Mouse (Mus musculus) neural tube, embryonic 12.5 days (tissue): ENCODE data around the gene Slc6a21. TPM values are rescaled to one million over a fixed set of nuclear protein-coding genes. Genes with fewer than 3 reads are reported as not detected.
A peak's percentile ranks its signal among the peaks of the same experiment; 100 is the strongest.

ENCODE experiments used
- ATAC-seq: fragments of 200-750 bp; cut with Nextera tagmentation; 2 replicates; pipeline ENCODE4 v1.8.0; 2017; ENCODE audit warnings: low read depth, mild to moderate bottlenecking, moderate TSS enrichment, moderate library complexity; ENCODE audit not compliant: low FRiP score
- H3K27ac ChIP-seq: fragments of 300-500 bp; sonication (generic); 2 replicates; pipeline ENCODE4 v1.5.1; 2016
- H3K27me3 ChIP-seq: fragments of 300-500 bp; sonication (generic); replicated peaks from 2 replicates; pipeline ENCODE4 v1.6.1; 2016; ENCODE audit warnings: mild to moderate bottlenecking
- H3K36me3 ChIP-seq: fragments of 300-500 bp; sonication (generic); 2 replicates; pipeline ENCODE4 v1.6.1; 2016; ENCODE audit warnings: mild to moderate bottlenecking
- H3K4me1 ChIP-seq: fragments of 300-500 bp; sonication (generic); 2 replicates; pipeline ENCODE4 v1.6.1; 2016
- H3K4me2 ChIP-seq: fragments of 300-500 bp; sonication (generic); replicated peaks from 2 replicates; pipeline ENCODE4 v1.6.1; 2016; ENCODE audit warnings: mild to moderate bottlenecking
- H3K4me3 ChIP-seq: fragments of 300-500 bp; sonication (generic); 2 replicates; pipeline ENCODE4 v1.5.1; 2016
- H3K9ac ChIP-seq: fragments of 300-500 bp; sonication (generic); 2 replicates; pipeline ENCODE4 v1.6.1; 2016; ENCODE audit warnings: mild to moderate bottlenecking
- H3K9me3 ChIP-seq: fragments of 300-500 bp; sonication (generic); 2 replicates; pipeline ENCODE4 v1.6.1; 2016; ENCODE audit warnings: mild to moderate bottlenecking
- WGBS: fragments of 180-500 bp; shearing (Covaris S2); methylation state at CpG from one replicate; pipeline ENCODE4 v1.1.7; 2016; 5-methylcytosine and 5-hydroxymethylcytosine counted together
- polyA plus RNA-seq: library from polyadenylated mRNA; unstranded; fragments of >200 nt; fragmentation: Nextera tagmentation; extraction: Ambion mirVana; gene quantifications from 2 replicates; pipeline ENCODE4 v1.2.1, GENCODE M21; 2016

Gene Slc6a21
- polyA plus RNA-seq, 1 experiment from 2014 or later = not detected

GRCm38 (mm10) chr7:45331502-45331901, 54.2 kb downstream of the Slc6a21 start:
- Histone ChIP-seq H3K4me2 (no peak overlapping the region), H3K27me3 (peaks cover 4% of the 10 kb centered on the region; the same call in 1 of the 2 replicates), H3K9me3 (no peaks in the 10 kb centered on the region), H3K36me3 (0 out of 2 replicates have a peak, but pooled peaks cover under 1% of the 10 kb centered on the region), H3K4me3 (no peak overlapping the region), H3K27ac (no peak overlapping the region), H3K9ac (no peak overlapping the region), H3K4me1 (peaks cover 24% of the 10 kb centered on the region)
- WGBS = 81% methylated on average over 6 of the region's 6 CpGs
- ATAC-seq = no peak

GRCm38 (mm10) chr7:45332685-45333425, 55.5 kb downstream of the Slc6a21 start:
- no peak overlapping the region for H3K27ac ChIP-seq
- peaks cover 5% of the 10 kb centered on the region for H3K27me3 ChIP-seq
- ATAC-seq = peak; percentile 60
- no peaks in the 10 kb centered on the region for H3K36me3 ChIP-seq
- H3K4me2 ChIP-seq = peak overlapping the region; percentile 87
- WGBS = 2% methylated on average over 22 of the region's 22 CpGs
- H3K4me1 ChIP-seq = peaks cover 24% of the 10 kb centered on the region
- peak overlapping the region; percentile 54 for H3K4me3 ChIP-seq
- no peaks in the 10 kb centered on the region for H3K9me3 ChIP-seq
- peak overlapping the region; percentile 58; the same call in 1 of the 2 replicates for H3K9ac ChIP-seq

GRCm38 (mm10) chr7:45333431-45333982, 56.2 kb downstream of the Slc6a21 start, which contains the start of gene Trpm4:
Gene Trpm4 (minus strand): TSS chr7:45333780.
- no peaks in the 10 kb centered on the region for H3K36me3 ChIP-seq
- H3K27ac ChIP-seq = no peak within 1 kb of the TSS
- H3K4me1 ChIP-seq = peaks cover 30% of the 10 kb centered on the region
- H3K4me2 ChIP-seq = peak within 1 kb of the TSS; percentile 87
- peak; percentile 51 for ATAC-seq
- H3K9ac ChIP-seq = peak within 1 kb of the TSS; percentile 58
- H3K27me3 ChIP-seq = peaks cover 9% of the 10 kb centered on the region
- H3K9me3 ChIP-seq = no peaks in the 10 kb centered on the region
- peak within 1 kb of the TSS; percentile 54 for H3K4me3 ChIP-seq
- whole genome bisulfite sequencing = under 1% methylated on average over 38 of the region's 38 CpGs

GRCm38 (mm10) chr7:45334605-45335004, 57.3 kb downstream of the Slc6a21 start:
- Histone ChIP-seq H3K36me3 (no peaks in the 10 kb centered on the region), H3K4me2 (peak overlapping the region; percentile 87; the same call in 1 of the 2 replicates), H3K4me3 (no peak overlapping the region), H3K9ac (no peak overlapping the region), H3K27ac (no peak overlapping the region), H3K9me3 (no peaks in the 10 kb centered on the region), H3K4me1 (peaks cover 40% of the 10 kb centered on the region), H3K27me3 (peaks cover 9% of the 10 kb centered on the region)
- ATAC-seq = no peak
- 39% methylated on average over 3 of the region's 3 CpGs for WGBS

- Histone ChIP-seq H3K4me3 (peak within 1 kb of the TSS; percentile 54; the same call in 1 of the 2 replicates), H3K4me1 (peaks cover 45% of the 10 kb centered on the region), H3K9ac (no peak within 1 kb of the TSS), H3K27me3 (peaks cover 9% of the 10 kb centered on the region), H3K9me3 (no peaks in the 10 kb centered on the region), H3K36me3 (no peaks in the 10 kb centered on the region), H3K4me2 (peak within 1 kb of the TSS; percentile 87), H3K27ac (no peak within 1 kb of the TSS)
- no peak for ATAC-seq
- WGBS = 36% methylated on average over 5 of the region's 5 CpGs
These were observed 57.7 kb downstream of the Slc6a21 start, which contains the start of gene Hrc for GRCm38 (mm10) chr7:45335056-45335455. Gene Hrc (plus strand): TSS chr7:45335290.

- no peaks in the 10 kb centered on the region for H3K9me3 ChIP-seq
- H3K36me3 ChIP-seq = no peaks in the 10 kb centered on the region
- peaks cover 57% of the 10 kb centered on the region for H3K4me1 ChIP-seq
- WGBS = 90% methylated on average over 4 of the region's 4 CpGs
- no peak overlapping the region for H3K9ac ChIP-seq
- no peak overlapping the region for H3K4me2 ChIP-seq
- H3K27me3 ChIP-seq = peaks cover 12% of the 10 kb centered on the region
- H3K27ac ChIP-seq = no peak overlapping the region
- H3K4me3 ChIP-seq = no peak overlapping the region
- no peak for ATAC-seq
These were observed 59.0 kb downstream of the Slc6a21 start for GRCm38 (mm10) chr7:45336319-45336718.

GRCm38 (mm10) chr7:45337469-45337868, 60.2 kb downstream of the Slc6a21 start:
- no peaks in the 10 kb centered on the region for H3K9me3 ChIP-seq
- peaks cover 3% of the 10 kb centered on the region; the same call in 1 of the 2 replicates for H3K36me3 ChIP-seq
- peaks cover 9% of the 10 kb centered on the region for H3K27me3 ChIP-seq
- H3K4me2 ChIP-seq = no peak overlapping the region
- ATAC-seq = no peak
- no peak overlapping the region for H3K27ac ChIP-seq
- H3K4me1 ChIP-seq = peaks cover 58% of the 10 kb centered on the region
- H3K9ac ChIP-seq = no peak overlapping the region
- H3K4me3 ChIP-seq = no peak overlapping the region
- WGBS = 18% methylated on average over 4 of the region's 4 CpGs

- Histone ChIP-seq H3K4me3 (no peak overlapping the region), H3K27me3 (peaks cover 9% of the 10 kb centered on the region), H3K27ac (no peak overlapping the region), H3K9me3 (no peaks in the 10 kb centered on the region), H3K36me3 (peaks cover 3% of the 10 kb centered on the region; the same call in 1 of the 2 replicates), H3K9ac (no peak overlapping the region), H3K4me1 (peaks cover 50% of the 10 kb centered on the region), H3K4me2 (peak overlapping the region; percentile 93)
- no peak for ATAC-seq
- 3% methylated on average over 14 of the region's 14 CpGs for WGBS
These were observed 61.0 kb downstream of the Slc6a21 start for GRCm38 (mm10) chr7:45338161-45338911.

Other genes starting within 250 kb of the Slc6a21 start
- gene Prr12, start 224.6 kb upstream of the Slc6a21 start, polyA plus RNA-seq = 11.8 and 14.0 TPM in 2 replicates
- gene Nosip, start 215.1 kb upstream of the Slc6a21 start, polyA plus RNA-seq = 56.5 and 63.0 TPM in 2 replicates
- gene Prrg2, start 214.8 kb upstream of the Slc6a21 start, polyA plus RNA-seq = 15.2 and 17.9 TPM in 2 replicates
- 125 and 139 TPM in 2 replicates for gene Rcn3, start 185.3 kb upstream of the Slc6a21 start, polyA plus RNA-seq
- gene Fcgrt, start 173.7 kb upstream of the Slc6a21 start, polyA plus RNA-seq = 14.1 and 15.7 TPM in 2 replicates
- 1,089 and 1,117 TPM in 2 replicates for gene Rps11, start 153.1 kb upstream of the Slc6a21 start, polyA plus RNA-seq
- 974 and 1,017 TPM in 2 replicates for gene Rpl13a, start 148.8 kb upstream of the Slc6a21 start, polyA plus RNA-seq
- gene Gm45713, start 141.3 kb upstream of the Slc6a21 start, polyA plus RNA-seq = not detected in 2 replicates
- 1.0 and 1.3 TPM in 2 replicates for gene Flt3l, start 141.1 kb upstream of the Slc6a21 start, polyA plus RNA-seq
- 90.2 and 94.0 TPM in 2 replicates for gene Pih1d1, start 123.2 kb upstream of the Slc6a21 start, polyA plus RNA-seq
- 37.8 and 42.4 TPM in 2 replicates for gene Aldh16a1, start 122.9 kb upstream of the Slc6a21 start, polyA plus RNA-seq
- gene Slc17a7, start 113.6 kb upstream of the Slc6a21 start, polyA plus RNA-seq = 2.0 and 2.6 TPM in 2 replicates
- gene Gfy, start 97.9 kb upstream of the Slc6a21 start, polyA plus RNA-seq = not detected in 2 replicates
- gene Pth2, start 96.5 kb upstream of the Slc6a21 start, polyA plus RNA-seq = not detected in 2 replicates
- 0.42 and 0.74 TPM in 2 replicates for gene Ccdc155, start 72.6 kb upstream of the Slc6a21 start, polyA plus RNA-seq
- 7.5 and 7.6 TPM in 2 replicates for gene Dkkl1, start 65.4 kb upstream of the Slc6a21 start, polyA plus RNA-seq
- gene Tead2, start 61.8 kb upstream of the Slc6a21 start, polyA plus RNA-seq = 173 and 178 TPM in 2 replicates
- 1.1 and 1.2 TPM in 2 replicates for gene Cd37, start 38.4 kb upstream of the Slc6a21 start, polyA plus RNA-seq
- gene Slc6a16, start 36.4 kb upstream of the Slc6a21 start, polyA plus RNA-seq = 0.20 TPM in 1 of 2 replicates, not detected in the other
- 9.6 and 11.0 TPM in 2 replicates for gene Trpm4, start 56.3 kb downstream of the Slc6a21 start, polyA plus RNA-seq
- gene Hrc, start 57.8 kb downstream of the Slc6a21 start, polyA plus RNA-seq = 0.46 and 0.77 TPM in 2 replicates
- 17.1 and 18.1 TPM in 2 replicates for gene Ppfia3, start 89.5 kb downstream of the Slc6a21 start, polyA plus RNA-seq
- 3.5 TPM in 2 replicates for gene Lin7b, start 93.1 kb downstream of the Slc6a21 start, polyA plus RNA-seq
- gene Snrnp70, start 118.2 kb downstream of the Slc6a21 start, polyA plus RNA-seq = 269 and 286 TPM in 2 replicates
- gene Kcna7, start 128.1 kb downstream of the Slc6a21 start, polyA plus RNA-seq = not detected in 2 replicates
- gene Ntf5, start 136.2 kb downstream of the Slc6a21 start, polyA plus RNA-seq = 0.57 and 0.65 TPM in 2 replicates
- gene Lhb, start 143.3 kb downstream of the Slc6a21 start, polyA plus RNA-seq = not detected in 2 replicates
- gene Gys1, start 157.3 kb downstream of the Slc6a21 start, polyA plus RNA-seq = 31.8 and 32.7 TPM in 2 replicates
- 126 and 127 TPM in 2 replicates for gene Ruvbl2, start 160.6 kb downstream of the Slc6a21 start, polyA plus RNA-seq
- 5,746 and 6,117 TPM in 2 replicates for gene Ftl1, start 182.4 kb downstream of the Slc6a21 start, polyA plus RNA-seq
- 262 and 276 TPM in 2 replicates for gene Bax, start 189.4 kb downstream of the Slc6a21 start, polyA plus RNA-seq
- 0.41 and 0.60 TPM in 2 replicates for gene Tulp2, start 204.4 kb downstream of the Slc6a21 start, polyA plus RNA-seq
- gene Gm45808, start 209.3 kb downstream of the Slc6a21 start, polyA plus RNA-seq = not detected in 2 replicates
- gene Dhdh, start 211.3 kb downstream of the Slc6a21 start, polyA plus RNA-seq = 2.3 and 2.8 TPM in 2 replicates
- 118 and 119 TPM in 2 replicates for gene Nucb1, start 232.9 kb downstream of the Slc6a21 start, polyA plus RNA-seq
- gene Ppp1r15a, start 248.8 kb downstream of the Slc6a21 start, polyA plus RNA-seq = 19.4 and 20.1 TPM in 2 replicates
- 3.2 and 3.5 TPM in 2 replicates for gene Plekha4, start 248.8 kb downstream of the Slc6a21 start, polyA plus RNA-seq